Mouse (Mus musculus) midbrain, embryonic 12.5 days (tissue): Measurements from ENCODE around the gene Psmg3. TPM values are rescaled to one million over a fixed set of nuclear protein-coding genes. Genes with fewer than 3 reads are reported as not detected.

Experiments
- ATAC-seq: fragments of 200-750 bp; cut with Nextera tagmentation; 2 replicates; pipeline ENCODE4 v1.8.0; 2017; ENCODE audit warnings: low read depth, moderate TSS enrichment, moderate library complexity; ENCODE audit not compliant: low FRiP score
- H3K27ac ChIP-seq: fragments of 300-500 bp; sonication (generic); replicated peaks from 2 replicates; pipeline ENCODE4 v1.5.1; 2016; ENCODE audit warnings: mild to moderate bottlenecking
- H3K27me3 ChIP-seq: fragments of 300-500 bp; sonication (generic); 2 replicates; pipeline ENCODE4 v1.6.1; 2016; ENCODE audit warnings: mild to moderate bottlenecking
- H3K36me3 ChIP-seq: fragments of 300-500 bp; sonication (generic); 2 replicates; pipeline ENCODE4 v1.6.1; 2016
- H3K4me1 ChIP-seq: fragments of 300-500 bp; sonication (generic); 2 replicates; pipeline ENCODE4 v1.6.1; 2016
- H3K4me2 ChIP-seq: fragments of 300-500 bp; sonication (generic); replicated peaks from 2 replicates; pipeline ENCODE4 v1.6.1; 2016; ENCODE audit warnings: mild to moderate bottlenecking, moderate library complexity
- H3K4me3 ChIP-seq: fragments of 300-500 bp; sonication (generic); 2 replicates; pipeline ENCODE4 v1.5.1; 2016; ENCODE audit warnings: mild to moderate bottlenecking
- H3K9ac ChIP-seq: fragments of 300-500 bp; sonication (generic); replicated peaks from 2 replicates; pipeline ENCODE4 v1.6.1; 2016; ENCODE audit warnings: mild to moderate bottlenecking, moderate library complexity
- H3K9me3 ChIP-seq: fragments of 300-500 bp; sonication (generic); 2 replicates; pipeline ENCODE4 v1.6.1; 2016; ENCODE audit warnings: mild to moderate bottlenecking
- WGBS: fragments of 180-500 bp; shearing (Covaris S2); methylation state at CpG from one replicate; pipeline ENCODE4 v1.1.7; 2016; 5-methylcytosine and 5-hydroxymethylcytosine counted together
- polyA plus RNA-seq: library from polyadenylated mRNA; unstranded; fragments of >200 nt; fragmentation: Nextera tagmentation; extraction: Ambion mirVana; gene quantifications from 2 replicates; pipeline ENCODE4 v1.2.1, GENCODE M21; 2016

The Psmg3 gene
- polyA plus RNA-seq, 1 experiment from 2014 or later, result 70.5 TPM

GRCm38 (mm10) chr5:139813126-139813490 lies 13.6 kb downstream of the Psmg3 start:
- Histone ChIP-seq H3K9ac (no peak overlapping the region), H3K36me3 (no peaks in the 10 kb centered on the region), H3K4me2 (no peak overlapping the region), H3K4me3 (no peak overlapping the region), H3K9me3 (no peaks in the 10 kb centered on the region), H3K27ac (no peak overlapping the region), H3K27me3 (peaks cover 30% of the 10 kb centered on the region), H3K4me1 (no peaks in the 10 kb centered on the region)
- 50% methylated on average over 10 of the region's 10 CpGs for WGBS
- no peak for ATAC-seq

DNA sequence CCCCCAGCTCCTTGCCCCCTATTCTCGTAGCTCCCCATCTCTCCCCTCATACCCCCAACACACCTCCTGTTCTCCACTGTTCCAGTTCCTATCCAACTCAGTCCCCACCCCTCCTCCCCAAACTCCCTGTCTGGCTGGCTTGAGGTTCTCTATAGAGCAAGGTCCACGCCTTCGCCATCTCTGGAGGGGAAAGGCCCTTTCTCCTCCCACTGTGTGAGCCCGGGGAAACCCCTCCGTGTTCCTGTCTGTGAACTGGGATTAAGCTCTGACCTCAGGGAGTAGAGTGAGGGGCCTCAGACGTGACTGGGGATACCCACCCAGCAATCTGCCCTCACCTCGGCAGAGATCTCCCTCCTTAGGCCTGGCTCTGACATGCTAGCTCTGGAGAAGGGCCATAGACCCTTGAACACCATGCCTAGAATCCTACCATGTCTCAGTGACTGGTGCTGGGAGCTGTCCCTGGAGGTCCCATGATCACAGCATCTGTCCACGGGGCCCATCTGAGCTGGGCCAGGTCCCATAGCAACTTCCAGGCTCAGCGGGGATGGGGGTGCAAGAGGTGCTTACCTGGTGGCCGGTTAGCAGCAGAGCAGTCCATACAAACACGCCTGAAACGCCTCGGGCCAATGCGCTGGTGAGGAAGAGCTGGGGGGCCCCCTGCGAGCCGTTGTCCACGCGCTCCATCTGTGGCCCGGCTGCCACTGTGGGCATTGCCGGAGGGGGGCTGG lies 14.1 kb downstream of the Psmg3 start:
- H3K27ac ChIP-seq, result no peak overlapping the region
- H3K27me3 ChIP-seq, result peaks cover 30% of the 10 kb centered on the region
- no peaks in the 10 kb centered on the region for H3K4me1 ChIP-seq
- no peaks in the 10 kb centered on the region for H3K36me3 ChIP-seq
- ATAC-seq, result no peak
- WGBS, result 73% methylated on average over 20 of the region's 20 CpGs
- no peaks in the 10 kb centered on the region for H3K9me3 ChIP-seq
- no peak overlapping the region for H3K4me2 ChIP-seq
- no peak overlapping the region for H3K9ac ChIP-seq
- no peak overlapping the region for H3K4me3 ChIP-seq

DNA sequence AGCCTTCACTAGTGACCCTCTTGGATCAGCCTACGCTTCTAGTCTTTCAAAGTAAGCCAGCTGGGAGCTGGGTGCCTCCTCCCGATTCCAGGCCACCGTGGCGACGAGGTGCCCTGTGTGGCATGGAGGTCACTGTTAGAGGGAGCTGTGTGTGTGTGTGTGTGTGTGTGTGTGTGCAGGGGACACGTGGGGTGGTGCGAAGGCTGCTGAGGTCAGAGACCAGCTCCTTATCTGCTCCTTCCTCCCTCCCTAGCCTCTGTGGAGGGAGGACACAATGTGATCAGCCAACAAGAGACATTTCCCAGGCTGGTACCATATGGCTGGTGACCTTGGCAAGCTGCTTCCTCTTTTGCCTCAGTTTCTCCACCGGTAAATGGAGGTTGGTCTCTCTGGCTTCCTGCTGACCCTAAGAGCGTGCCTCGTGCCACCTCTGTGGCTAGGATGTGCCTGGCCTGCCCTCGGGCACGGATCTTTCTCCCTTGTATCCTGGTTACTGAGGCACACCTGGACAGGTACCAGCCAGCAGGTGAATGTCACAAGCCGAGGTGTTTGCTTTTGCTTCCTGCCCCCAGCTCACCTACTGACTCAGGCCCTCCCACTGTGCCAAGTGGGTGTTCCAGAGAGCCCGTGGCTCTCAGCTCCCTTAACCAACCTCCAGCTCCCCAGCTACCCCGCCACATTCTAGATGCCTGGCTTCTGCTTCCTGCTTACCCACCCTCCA lies 14.8 kb downstream of the Psmg3 start:
- Histone ChIP-seq H3K4me1 (no peaks in the 10 kb centered on the region), H3K4me2 (no peak overlapping the region), H3K9ac (no peak overlapping the region), H3K4me3 (no peak overlapping the region), H3K27ac (no peak overlapping the region), H3K27me3 (peaks cover 30% of the 10 kb centered on the region), H3K36me3 (no peaks in the 10 kb centered on the region), H3K9me3 (no peaks in the 10 kb centered on the region)
- no peak for ATAC-seq
- WGBS, result 78% methylated on average over 15 of the region's 15 CpGs

DNA sequence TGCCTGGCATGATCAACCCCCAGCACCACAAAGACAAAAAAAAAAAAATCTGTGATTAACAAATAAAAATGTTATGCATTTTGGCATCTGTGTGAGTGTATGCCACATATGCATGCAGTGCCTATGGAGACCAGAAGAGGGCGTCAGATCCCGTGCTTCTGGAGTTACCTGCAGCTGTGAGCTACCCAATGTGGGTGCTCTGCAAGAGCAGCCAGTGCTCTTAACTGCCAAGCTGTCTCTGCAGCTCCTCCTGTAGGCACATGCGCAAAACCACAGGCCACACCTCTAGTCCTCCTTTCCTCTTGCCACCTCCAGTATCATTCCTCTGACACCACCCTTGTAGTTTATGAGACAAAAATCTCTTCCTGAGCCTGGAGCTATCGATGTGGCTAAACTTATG lies 17.3 kb downstream of the Psmg3 start:
- Histone ChIP-seq H3K4me3 (no peak overlapping the region), H3K27me3 (peaks cover 26% of the 10 kb centered on the region), H3K4me2 (no peak overlapping the region), H3K9me3 (no peaks in the 10 kb centered on the region), H3K36me3 (no peaks in the 10 kb centered on the region), H3K4me1 (no peaks in the 10 kb centered on the region), H3K27ac (no peak overlapping the region), H3K9ac (no peak overlapping the region)
- 52% methylated on average over 4 of the region's 4 CpGs for WGBS
- no peak for ATAC-seq

DNA sequence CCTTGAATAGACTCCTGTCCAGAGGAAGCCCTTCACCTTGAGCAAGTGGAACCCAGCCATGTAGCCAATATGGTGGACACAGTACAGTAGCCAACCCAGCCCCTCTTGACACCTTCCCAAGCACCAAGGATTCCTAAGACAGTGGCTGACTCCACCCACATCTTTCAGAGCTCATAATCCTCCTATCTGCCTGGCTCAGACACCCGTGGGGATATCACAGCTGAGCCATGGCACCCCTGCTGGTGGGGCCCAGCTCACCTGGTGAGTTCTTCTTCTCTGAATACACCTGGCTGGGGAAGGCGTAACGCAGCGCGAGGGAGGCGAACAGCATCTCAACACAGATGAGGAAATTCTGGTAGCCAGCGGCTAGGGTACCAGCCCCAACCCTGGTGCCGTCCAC lies 20.8 kb downstream of the Psmg3 start:
- Histone ChIP-seq H3K4me1 (peaks cover 10% of the 10 kb centered on the region), H3K27ac (no peak overlapping the region)

DNA sequence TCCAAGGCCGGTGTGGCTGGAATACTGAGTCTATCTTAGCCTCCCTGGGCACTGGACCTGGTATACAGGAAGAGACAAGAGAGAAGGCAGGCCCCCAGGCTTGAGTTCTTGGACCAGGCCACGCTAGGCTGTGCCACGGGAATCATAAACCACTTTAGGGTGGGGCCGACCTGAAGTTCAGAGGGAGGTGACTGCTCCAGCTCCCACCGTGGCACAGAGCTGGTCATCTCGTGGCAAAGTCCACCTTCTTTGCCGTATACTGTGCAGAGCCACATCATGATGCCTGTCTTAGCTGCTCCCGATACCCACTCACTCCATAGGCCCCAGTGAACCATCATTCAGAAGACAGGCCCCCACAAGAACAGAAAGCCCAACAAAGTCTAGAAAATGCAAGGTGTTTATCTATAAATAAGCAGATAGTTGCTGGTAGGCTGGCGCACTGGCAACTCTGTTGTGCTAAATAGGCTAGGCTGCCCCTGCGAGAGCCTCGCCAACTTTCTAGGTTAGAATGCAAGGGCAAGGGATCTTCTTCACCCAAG lies 22.0 kb downstream of the Psmg3 start:
- H3K4me2 ChIP-seq, result no peak overlapping the region
- H3K36me3 ChIP-seq, result peaks cover 24% of the 10 kb centered on the region
- H3K27me3 ChIP-seq, result peaks cover 17% of the 10 kb centered on the region; the same call in 1 of the 2 replicates
- no peak overlapping the region for H3K9ac ChIP-seq
- no peaks in the 10 kb centered on the region for H3K9me3 ChIP-seq
- no peak overlapping the region for H3K4me3 ChIP-seq
- no peak overlapping the region for H3K27ac ChIP-seq
- no peak for ATAC-seq
- WGBS, result 88% methylated on average over 11 of the region's 11 CpGs
- peaks cover 12% of the 10 kb centered on the region for H3K4me1 ChIP-seq

More for the DNA sequence above, 20.8 kb downstream of the Psmg3 start:
- Histone ChIP-seq H3K4me2 (no peak overlapping the region), H3K4me3 (no peak overlapping the region), H3K36me3 (peaks cover 11% of the 10 kb centered on the region), H3K27me3 (peaks cover 12% of the 10 kb centered on the region; the same call in 1 of the 2 replicates), H3K9ac (no peak overlapping the region), H3K9me3 (no peaks in the 10 kb centered on the region)
- WGBS, result 91% methylated on average over 8 of the region's 8 CpGs
- no peak for ATAC-seq

DNA sequence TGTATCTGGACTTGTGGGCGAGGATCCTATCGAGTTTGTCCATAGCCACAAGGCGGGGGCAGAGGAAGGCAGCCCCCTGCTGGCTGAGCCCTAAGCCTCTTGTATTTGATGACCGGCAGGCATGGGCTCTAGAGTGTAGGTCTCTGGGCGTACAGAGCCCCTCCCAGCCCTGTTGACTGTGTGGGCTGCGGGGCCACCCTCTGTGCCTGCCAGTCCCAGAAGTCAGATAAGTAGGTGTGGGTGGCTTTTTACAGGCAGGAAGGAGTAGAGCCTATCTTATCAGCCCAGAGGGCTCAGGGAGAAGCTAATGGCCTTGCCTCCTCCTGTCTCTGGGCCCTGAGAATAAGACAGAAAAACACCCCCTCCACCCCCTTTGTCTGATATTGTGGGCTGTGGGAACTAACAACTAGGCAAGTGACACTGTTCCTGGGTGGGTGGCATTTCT lies 22.6 kb downstream of the Psmg3 start:
- Histone ChIP-seq H3K27ac (no peak overlapping the region), H3K9me3 (no peaks in the 10 kb centered on the region), H3K9ac (no peak overlapping the region), H3K4me2 (0 out of 2 replicates have a peak overlapping the region, but pooled peaks have one; percentile 16), H3K4me1 (peaks cover 17% of the 10 kb centered on the region), H3K27me3 (peaks cover 17% of the 10 kb centered on the region; the same call in 1 of the 2 replicates), H3K4me3 (no peak overlapping the region), H3K36me3 (peaks cover 29% of the 10 kb centered on the region)
- WGBS, result 8% methylated on average over 6 of the region's 6 CpGs
- ATAC-seq, result 0 out of 2 replicates have a peak, but pooled peaks have one; percentile 47

DNA sequence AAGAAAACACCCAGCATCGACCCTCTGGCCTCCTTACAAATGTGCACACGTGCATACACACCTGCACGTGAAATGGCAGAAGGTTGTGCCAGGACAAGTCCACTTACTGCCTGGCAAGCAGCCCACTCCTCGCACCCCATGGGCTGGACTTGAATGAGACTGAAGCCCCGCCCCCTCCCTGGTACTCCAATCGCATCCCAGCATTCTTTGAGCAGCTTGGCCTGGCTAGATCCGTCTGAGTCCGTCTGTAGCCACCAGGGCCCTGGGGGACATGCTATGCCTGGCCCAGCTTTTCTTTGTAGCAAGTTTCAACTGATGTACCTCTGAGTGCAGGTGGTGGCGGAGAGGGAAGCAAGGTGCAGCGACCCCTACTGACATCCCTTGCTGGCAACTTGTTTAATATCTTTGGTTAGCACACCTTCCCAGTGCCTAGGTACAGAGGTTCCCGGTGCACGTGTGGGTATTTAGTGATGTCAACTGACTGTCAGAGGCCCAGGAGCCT lies 23.0 kb downstream of the Psmg3 start:
- Histone ChIP-seq H3K36me3 (peaks cover 30% of the 10 kb centered on the region), H3K4me2 (peak overlapping the region; percentile 16), H3K4me1 (peaks cover 22% of the 10 kb centered on the region), H3K27ac (no peak overlapping the region), H3K4me3 (no peak overlapping the region), H3K9me3 (no peaks in the 10 kb centered on the region), H3K9ac (no peak overlapping the region), H3K27me3 (peaks cover 17% of the 10 kb centered on the region; the same call in 1 of the 2 replicates)
- 12% methylated on average over 12 of the region's 12 CpGs for WGBS
- peak; percentile 76 for ATAC-seq

- Histone ChIP-seq H3K27me3 (peaks cover 17% of the 10 kb centered on the region; the same call in 1 of the 2 replicates), H3K4me2 (peak overlapping the region; percentile 16), H3K4me1 (peaks cover 27% of the 10 kb centered on the region), H3K9ac (no peak overlapping the region), H3K27ac (no peak overlapping the region), H3K9me3 (no peaks in the 10 kb centered on the region), H3K4me3 (no peak overlapping the region), H3K36me3 (peaks cover 30% of the 10 kb centered on the region)
- no peak for ATAC-seq
- 79% methylated on average over 8 of the region's 8 CpGs for WGBS
Observed at GRCm38 (mm10) chr5:139803165-139803564, 23.5 kb downstream of the Psmg3 start.

- H3K4me1 ChIP-seq, result peaks cover 40% of the 10 kb centered on the region
- peaks cover 30% of the 10 kb centered on the region for H3K36me3 ChIP-seq
- WGBS, result 93% methylated on average over 10 of the region's 10 CpGs
- ATAC-seq, result no peak
- no peak overlapping the region for H3K27ac ChIP-seq
- no peak overlapping the region for H3K9ac ChIP-seq
- no peak overlapping the region for H3K4me3 ChIP-seq
- H3K9me3 ChIP-seq, result no peaks in the 10 kb centered on the region
- H3K27me3 ChIP-seq, result 0 out of 2 replicates have a peak, but pooled peaks cover 17% of the 10 kb centered on the region
- H3K4me2 ChIP-seq, result no peak overlapping the region
Observed at GRCm38 (mm10) chr5:139801880-139802279, 24.8 kb downstream of the Psmg3 start.

DNA sequence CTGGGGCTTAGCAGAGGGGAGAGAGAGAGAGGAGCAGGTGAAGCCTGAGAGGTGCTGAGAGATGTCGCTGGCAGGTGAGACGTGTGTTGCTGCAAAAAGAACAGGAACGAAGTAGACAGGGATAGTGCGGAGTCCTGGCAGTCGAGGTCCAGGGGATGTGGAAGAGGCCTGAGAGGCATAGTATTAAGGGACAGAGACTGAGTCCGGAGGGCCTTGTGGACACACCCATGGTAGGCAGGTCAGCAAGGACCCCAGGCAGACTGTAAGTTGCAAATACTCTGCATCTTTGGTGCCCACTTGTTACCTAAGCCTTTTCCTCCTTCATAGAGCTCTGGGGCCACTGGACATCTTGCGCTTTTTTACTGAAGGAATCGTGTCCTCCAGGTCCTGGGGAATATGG lies 25.5 kb downstream of the Psmg3 start:
- Histone ChIP-seq H3K27me3 (peaks cover 17% of the 10 kb centered on the region; the same call in 1 of the 2 replicates), H3K36me3 (peaks cover 30% of the 10 kb centered on the region), H3K4me3 (no peak overlapping the region), H3K4me2 (no peak overlapping the region), H3K4me1 (peaks cover 46% of the 10 kb centered on the region), H3K27ac (no peak overlapping the region), H3K9ac (0 out of 2 replicates have a peak overlapping the region, but pooled peaks have one; percentile 35), H3K9me3 (no peaks in the 10 kb centered on the region)
- WGBS, result 96% methylated on average over 8 of the region's 8 CpGs
- no peak for ATAC-seq
